Mouse (Mus musculus): ENCODE data around the gene Tubal3.

Tubal3 gene

GRCm38 (mm10) chr13:3896913-3897312, 21.2 kb upstream of the Tubal3 start:
- no peak for TF ChIP-seq GATA4 (IDR thresholded peaks at IDR 0.05; ENCODE audit: insufficient replicate concordance, low read length)

- TF ChIP-seq GATA4 (IDR thresholded peaks at IDR 0.05; ENCODE audit: insufficient replicate concordance, low read length), result no peak
Measured at GRCm38 (mm10) chr13:3899301-3899700, 18.8 kb upstream of the Tubal3 start.

- peak; percentile 76 for TF ChIP-seq GATA4 (IDR thresholded peaks at IDR 0.05; ENCODE audit: insufficient replicate concordance, low read length)
Measured at GRCm38 (mm10) chr13:3907151-3907696, 10.8 kb upstream of the Tubal3 start.

GRCm38 (mm10) chr13:3908262-3908661, 9.8 kb upstream of the Tubal3 start:
- no peak for TF ChIP-seq GATA4 (IDR thresholded peaks at IDR 0.05; ENCODE audit: insufficient replicate concordance, low read length)

- no peak for TF ChIP-seq GATA4 (IDR thresholded peaks at IDR 0.05; ENCODE audit: insufficient replicate concordance, low read length)
Measured at GRCm38 (mm10) chr13:3910356-3910755, 7.7 kb upstream of the Tubal3 start.

GRCm38 (mm10) chr13:3913504-3913903, 4.6 kb upstream of the Tubal3 start:
- no peak for TF ChIP-seq GATA4 (IDR thresholded peaks at IDR 0.05; ENCODE audit: insufficient replicate concordance, low read length)

GRCm38 (mm10) chr13:3924483-3924882, 6.4 kb downstream of the Tubal3 start:
- TF ChIP-seq GATA4 (IDR thresholded peaks at IDR 0.05; ENCODE audit: insufficient replicate concordance, low read length), result no peak

GRCm38 (mm10) chr13:3925632-3926031, 7.6 kb downstream of the Tubal3 start:
- no peak for TF ChIP-seq GATA4 (IDR thresholded peaks at IDR 0.05; ENCODE audit: insufficient replicate concordance, low read length)

GRCm38 (mm10) chr13:3926046-3926445, 8.0 kb downstream of the Tubal3 start:
- no peak for TF ChIP-seq GATA4 (IDR thresholded peaks at IDR 0.05; ENCODE audit: insufficient replicate concordance, low read length)

- no peak for TF ChIP-seq GATA4 (IDR thresholded peaks at IDR 0.05; ENCODE audit: insufficient replicate concordance, low read length)
Measured at GRCm38 (mm10) chr13:3944699-3945098, 26.6 kb downstream of the Tubal3 start.

- no peak for TF ChIP-seq GATA4 (IDR thresholded peaks at IDR 0.05; ENCODE audit: insufficient replicate concordance, low read length)
Measured at GRCm38 (mm10) chr13:3945249-3945648, 27.2 kb downstream of the Tubal3 start, which contains the start of gene Ucn3. Gene Ucn3, minus strand, starts transcription at chr13:3945349.

- no peak for TF ChIP-seq GATA4 (IDR thresholded peaks at IDR 0.05; ENCODE audit: insufficient replicate concordance, low read length)
Measured at GRCm38 (mm10) chr13:3947267-3947666, 29.2 kb downstream of the Tubal3 start.

GRCm38 (mm10) chr13:3949477-3949876, 31.4 kb downstream of the Tubal3 start:
- TF ChIP-seq GATA4 (IDR thresholded peaks at IDR 0.05; ENCODE audit: insufficient replicate concordance, low read length), result no peak

GRCm38 (mm10) chr13:3951198-3951914, 33.3 kb downstream of the Tubal3 start:
- TF ChIP-seq GATA4 (IDR thresholded peaks at IDR 0.05; ENCODE audit: insufficient replicate concordance, low read length), result no peak

GRCm38 (mm10) chr13:3968849-3969248, 50.8 kb downstream of the Tubal3 start:
- no peak for TF ChIP-seq GATA4 (IDR thresholded peaks at IDR 0.05; ENCODE audit: insufficient replicate concordance, low read length)
